Comparison of ENCODE assay signal across 8 mouse cellular contexts in the genomic region with DNA sequence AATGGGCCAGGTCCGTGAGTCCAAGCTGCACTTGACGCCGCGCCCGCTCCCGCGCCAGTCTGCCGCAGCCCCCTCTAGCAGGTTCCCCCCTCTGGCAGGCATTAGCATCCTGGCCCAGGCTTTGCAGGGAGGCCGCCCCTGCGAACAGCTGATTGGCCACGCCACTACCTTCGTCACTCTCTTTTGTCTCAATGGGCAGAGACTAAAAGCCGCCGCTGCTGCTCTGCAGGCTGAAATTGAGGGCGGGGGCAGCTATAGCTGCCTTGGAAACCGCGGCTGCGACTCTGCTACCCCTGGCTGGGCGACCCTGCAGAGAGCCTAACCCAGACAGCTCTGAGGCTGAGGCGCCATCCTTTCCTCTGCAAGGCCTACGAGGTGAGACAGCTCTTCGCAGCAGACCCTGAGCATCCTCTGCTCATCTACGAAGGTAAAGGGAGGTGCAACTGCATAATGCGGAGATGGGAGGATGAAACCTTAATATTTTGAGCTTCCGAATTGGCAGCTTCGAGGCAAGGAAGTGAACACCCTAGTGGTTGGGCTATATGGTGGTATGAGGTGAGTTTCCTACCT. TPM values are rescaled to one million over a fixed set of nuclear protein-coding genes. Genes with fewer than 3 reads are reported as not detected.
DNase-seq lines count a peak whose midpoint lies in the region; ATAC-seq lines count a peak whose summit lies in the region.

A gene (plus strand): TSS at position 178 of the 570 bp plus-strand sequence.

- H3K36me3 ChIP-seq in hindbrain, embryonic 15.5 days = no peaks in the 10 kb centered on the region

- peak within 1 kb of the TSS; percentile 92 for H3K27ac ChIP-seq in hindbrain, embryonic 15.5 days (replicated peaks)

- DNase-seq in Muller cell, postnatal 12 days (ENCODE audit: inconsistent ontology term) = peak; percentile 71
- DNase-seq in cerebellum, postnatal 10 days = peak; percentile 88 to 92
- DNase-seq in frontal cortex, postnatal 25 days (ENCODE audit: low spot score in 2 of 2) = peak; percentile 52 to 63
- peak; percentile 76 to 86 for DNase-seq in left cerebral cortex, adult 18-20 months (ENCODE audit: low spot score in 2 of 2)
- DNase-seq in lung, postnatal 25 days (ENCODE audit: low spot score) = peak; percentile 50
- DNase-seq in retina, postnatal 7 days (ENCODE audit: low read depth, low spot score) = peak; percentile 56
- DNase-seq in thymus, postnatal 36 days = peak; percentile 57 to 73

- H3K4me3 ChIP-seq in hindbrain, embryonic 15.5 days = peak within 1 kb of the TSS; percentile 50

- no peaks in the 10 kb centered on the region for H3K9me3 ChIP-seq in hindbrain, embryonic 15.5 days

- 23% methylated on average over 26 of the region's 26 CpGs for WGBS in hindbrain, embryonic 15.5 days

- H3K9ac ChIP-seq in hindbrain, embryonic 15.5 days = peak within 1 kb of the TSS; percentile 69

- H3K4me2 ChIP-seq in hindbrain, embryonic 15.5 days = peak within 1 kb of the TSS; percentile 59

- no peaks in the 10 kb centered on the region for H3K27me3 ChIP-seq in hindbrain, embryonic 15.5 days

- peaks cover 25% of the 10 kb centered on the region for H3K4me1 ChIP-seq in hindbrain, embryonic 15.5 days (replicated peaks)

- ATAC-seq in hindbrain, embryonic 15.5 days (ENCODE audit: low FRiP score, low read depth) = peak; percentile 99

RNA-seq across cellular contexts. Expression of the gene that starts here (rescaled TPM):
- 409 and 412 TPM in 2 replicates for polyA plus RNA-seq in hindbrain, embryonic 15.5 days (2015; fragmentation: Nextera tagmentation; extraction: Ambion mirVana)
- 100 to 1,000 TPM; 273 to 298 TPM for total RNA-seq in left cerebral cortex, adult 18-20 months (2021)

Comparison
In these comparisons a context has a peak if more than half of its experiments do, and no peak if none do; other contexts are left out.
1. Peak in every context shown above with its lines: DNase-seq, ATAC-seq, H3K4me3 ChIP-seq and H3K27ac ChIP-seq.